18 mouse cellular contexts compared by ENCODE assay signal in genomic region chr9:75532461-75532860, GRCm38 (mm10). TPM values are rescaled to one million over a fixed set of nuclear protein-coding genes. Genes with fewer than 3 reads are reported as not detected.
DNase-seq lines count a peak whose midpoint lies in the region; ATAC-seq and TF ChIP-seq lines count a peak whose summit lies in the region.
"Had no signal": no experiment of that assay in that cellular context is flagged by ENCODE, and none has a peak within 500 bp of the region (broad histone marks: within the 10 kb centered on the region; RNA-seq: fewer than 3 reads in every experiment).

No protein-coding gene starts in this region.

- TF ChIP-seq POLR2A in heart, adult 2 months (IDR thresholded peaks at IDR 0.05; ENCODE audit: insufficient read depth, low read depth, low read length): no peak

- no peak overlapping the region for H3K9ac ChIP-seq in heart, adult 2 months (ENCODE audit: low read depth, low read length)
- H3K9ac ChIP-seq: embryonic facial prominence, embryonic 12.5 days; forebrain, embryonic 12.5 days; forebrain, embryonic 15.5 days; forebrain, postnatal 0 days had no signal

- no peak for TF ChIP-seq EP300 in heart, adult 2 months (IDR thresholded peaks at IDR 0.05; ENCODE audit: insufficient read depth, low read depth, low read length)

- DNase-seq in frontal cortex, postnatal 14 days (ENCODE audit: low spot score in 2 of 2): no peak
- no peak for DNase-seq in heart, adult 2 months
- DNase-seq in heart, adult 9 months (ENCODE audit: low spot score in 2 of 2): no peak
- DNase-seq in left cerebral cortex, adult 18-20 months (ENCODE audit: low spot score in 2 of 2): no peak
- DNase-seq: adrenal gland, adult 2 months; adrenal gland, postnatal 10 days; adrenal gland, postnatal 25 days; cerebellum, adult 11-12 months; cerebellum, adult 2 months; cerebellum, adult 9-10 months; cerebellum, postnatal 10 days; cerebellum, postnatal 25 days; forebrain, postnatal 0 days had no signal

- peaks cover 26% of the 10 kb centered on the region for H3K4me1 ChIP-seq in heart, adult 2 months (ENCODE audit: control insufficient read depth, insufficient read depth, low read length)
- H3K4me1 ChIP-seq: embryonic facial prominence, embryonic 10.5 days; embryonic facial prominence, embryonic 12.5 days had no signal

- H3K79me2 ChIP-seq in heart, adult 2 months (replicated peaks; ENCODE audit: control insufficient read depth, insufficient read depth, low read length): peaks cover 4% of the 10 kb centered on the region

- H3K27ac ChIP-seq in heart, adult 2 months: peak overlapping the region; percentile 29; the same call in 1 of the 2 replicates
- H3K27ac ChIP-seq: embryonic facial prominence, embryonic 10.5 days; embryonic facial prominence, embryonic 12.5 days; forebrain, embryonic 12.5 days; forebrain, embryonic 15.5 days had no signal

- H3K4me3 ChIP-seq in heart, adult 2 months: no peak overlapping the region
- H3K4me3 ChIP-seq: embryonic facial prominence, embryonic 10.5 days; embryonic facial prominence, embryonic 12.5 days; forebrain, embryonic 12.5 days; forebrain, embryonic 15.5 days had no signal

- intact Hi-C loops in heart, adult 2 months (cut with DNase I): no loop called here

- peak; percentile 80; the same call in 1 of the 2 replicates for ATAC-seq in frontal cortex, adult (ENCODE audit: low TSS enrichment)
- ATAC-seq: forebrain, embryonic 15.5 days; forebrain, postnatal 0 days had no signal

- peaks cover 44% of the 10 kb centered on the region for H3K36me3 ChIP-seq in heart, adult 2 months (ENCODE audit: control insufficient read depth, insufficient read depth, low read length)

- TF ChIP-seq CTCF in heart, adult 2 months (IDR thresholded peaks at IDR 0.05): no peak

- WGBS in heart, adult 2 months: 76% methylated on average over 7 of the region's 7 CpGs

- H3K27me3 ChIP-seq in heart, adult 2 months (ENCODE audit: control insufficient read depth, insufficient read depth, low read length): no peaks in the 10 kb centered on the region
- H3K27me3 ChIP-seq: embryonic facial prominence, embryonic 12.5 days; forebrain, embryonic 12.5 days; forebrain, embryonic 15.5 days had no signal

RNA-seq across cellular contexts. Expression of gene Tmod3, which starts 27.0 kb away (rescaled TPM):
- total RNA-seq in heart, adult 2 months (2021): 10 to 100 TPM; 50.1 to 63.6 TPM
- 19.6 and 37.8 TPM in 2 replicates for polyA plus RNA-seq in heart, adult 2 months (2012; rRNA removed)
- total RNA-seq in left cerebral cortex, adult 18-20 months (2021): 10 to 100 TPM; 43.1 to 54.8 TPM
